Mouse (Mus musculus): Measurements from ENCODE around the gene Dennd6a. TPM values are rescaled to one million over a fixed set of nuclear protein-coding genes. Genes with fewer than 3 reads are reported as not detected.

Gene Dennd6a
- polyA plus RNA-seq, 1 experiment from 2014 or later = 10.8 TPM

GRCm38 (mm10) chr14:26576255-26576780 is 2.7 kb downstream of the Dennd6a start:
- Histone ChIP-seq H3K4me2 (no peak overlapping the region), H3K9me3 (replicated peaks) (no peaks in the 10 kb centered on the region), H3K27me3 (no peaks in the 10 kb centered on the region), H3K27ac (replicated peaks) (no peak overlapping the region), H3K4me1 (replicated peaks) (peaks cover 28% of the 10 kb centered on the region), H3K4me3 (replicated peaks) (no peak overlapping the region), H3K9ac (no peak overlapping the region), H3K36me3 (replicated peaks) (no peaks in the 10 kb centered on the region)
- WGBS (ENCODE audit: insufficient replicate concordance) = 61% methylated on average over 3 of the region's 3 CpGs
- no peak for ATAC-seq (ENCODE audit: insufficient read depth)

GRCm38 (mm10) chr14:26578791-26579191 is 5.1 kb downstream of the Dennd6a start:
- Histone ChIP-seq H3K27me3 (no peaks in the 10 kb centered on the region), H3K9ac (no peak overlapping the region), H3K4me1 (replicated peaks) (peaks cover 35% of the 10 kb centered on the region), H3K4me2 (peak overlapping the region; percentile 93), H3K36me3 (replicated peaks) (peaks cover 5% of the 10 kb centered on the region; the same call in 1 of the 2 replicates), H3K9me3 (replicated peaks) (no peaks in the 10 kb centered on the region), H3K27ac (replicated peaks) (peak overlapping the region; percentile 98), H3K4me3 (replicated peaks) (peak overlapping the region; percentile 94)
- WGBS (ENCODE audit: insufficient replicate concordance) = 18% methylated on average over 6 of the region's 6 CpGs
- peak; percentile 47 for ATAC-seq (ENCODE audit: insufficient read depth)

- Histone ChIP-seq H3K27me3 (no peaks in the 10 kb centered on the region), H3K36me3 (replicated peaks) (peaks cover 5% of the 10 kb centered on the region; the same call in 1 of the 2 replicates), H3K4me2 (peak overlapping the region; percentile 93), H3K9ac (peak overlapping the region; percentile 99), H3K27ac (replicated peaks) (peak overlapping the region; percentile 98), H3K9me3 (replicated peaks) (no peaks in the 10 kb centered on the region), H3K4me3 (replicated peaks) (peak overlapping the region; percentile 94), H3K4me1 (replicated peaks) (peaks cover 35% of the 10 kb centered on the region)
- ATAC-seq (ENCODE audit: insufficient read depth) = peak; percentile 95
- under 1% methylated on average over 79 of the region's 79 CpGs for WGBS (ENCODE audit: insufficient replicate concordance)
Measured at GRCm38 (mm10) chr14:26579346-26580343, 6.0 kb downstream of the Dennd6a start.

- H3K36me3 ChIP-seq (replicated peaks) = peaks cover 5% of the 10 kb centered on the region; the same call in 1 of the 2 replicates
- no peak overlapping the region for H3K27ac ChIP-seq (replicated peaks)
- WGBS (ENCODE audit: insufficient replicate concordance) = 74% methylated on average over 3 of the region's 3 CpGs
- H3K4me3 ChIP-seq (replicated peaks) = no peak overlapping the region
- H3K4me1 ChIP-seq (replicated peaks) = peaks cover 54% of the 10 kb centered on the region
- no peak overlapping the region for H3K4me2 ChIP-seq
- no peak for ATAC-seq (ENCODE audit: insufficient read depth)
- H3K9me3 ChIP-seq (replicated peaks) = no peaks in the 10 kb centered on the region
- no peak overlapping the region for H3K9ac ChIP-seq
- H3K27me3 ChIP-seq = no peaks in the 10 kb centered on the region
Measured at GRCm38 (mm10) chr14:26583645-26584044, 10.0 kb downstream of the Dennd6a start.

GRCm38 (mm10) chr14:26587116-26587515 is 13.5 kb downstream of the Dennd6a start:
- Histone ChIP-seq H3K27me3 (no peaks in the 10 kb centered on the region), H3K4me1 (replicated peaks) (peaks cover 41% of the 10 kb centered on the region), H3K4me2 (peak overlapping the region; percentile 26), H3K36me3 (replicated peaks) (peaks cover 1% of the 10 kb centered on the region; the same call in 1 of the 2 replicates), H3K4me3 (replicated peaks) (no peak overlapping the region), H3K9me3 (replicated peaks) (no peaks in the 10 kb centered on the region), H3K9ac (peak overlapping the region; percentile 22; the same call in 1 of the 2 replicates), H3K27ac (replicated peaks) (peak overlapping the region; percentile 74)
- peak; percentile 81 for ATAC-seq (ENCODE audit: insufficient read depth)

- H3K9ac ChIP-seq = no peak overlapping the region
- H3K36me3 ChIP-seq (replicated peaks) = no peaks in the 10 kb centered on the region
- no peaks in the 10 kb centered on the region for H3K9me3 ChIP-seq (replicated peaks)
- H3K27ac ChIP-seq (replicated peaks) = no peak overlapping the region
- H3K4me2 ChIP-seq = no peak overlapping the region
- ATAC-seq (ENCODE audit: insufficient read depth) = no peak
- no peaks in the 10 kb centered on the region for H3K27me3 ChIP-seq
- H3K4me3 ChIP-seq (replicated peaks) = no peak overlapping the region
- H3K4me1 ChIP-seq (replicated peaks) = peaks cover 58% of the 10 kb centered on the region
Measured at GRCm38 (mm10) chr14:26591353-26591752, 17.7 kb downstream of the Dennd6a start.

GRCm38 (mm10) chr14:26593281-26593895 is 19.7 kb downstream of the Dennd6a start:
- peak overlapping the region; percentile 82 for H3K27ac ChIP-seq (replicated peaks)
- H3K27me3 ChIP-seq = no peaks in the 10 kb centered on the region
- no peaks in the 10 kb centered on the region for H3K9me3 ChIP-seq (replicated peaks)
- H3K9ac ChIP-seq = no peak overlapping the region
- H3K4me1 ChIP-seq (replicated peaks) = peaks cover 52% of the 10 kb centered on the region
- H3K4me3 ChIP-seq (replicated peaks) = no peak overlapping the region
- no peak overlapping the region for H3K4me2 ChIP-seq
- H3K36me3 ChIP-seq (replicated peaks) = peaks cover 18% of the 10 kb centered on the region; the same call in 1 of the 2 replicates
- 11% methylated on average over 2 of the region's 2 CpGs for WGBS (ENCODE audit: insufficient replicate concordance)
- peak; percentile 30; the same call in 1 of the 2 replicates for ATAC-seq (ENCODE audit: insufficient read depth)

GRCm38 (mm10) chr14:26595167-26595566 is 21.5 kb downstream of the Dennd6a start:
- H3K36me3 ChIP-seq (replicated peaks) = peaks cover 33% of the 10 kb centered on the region
- WGBS (ENCODE audit: insufficient replicate concordance) = 17% methylated on average over 7 of the region's 7 CpGs
- peak; percentile 76 for ATAC-seq (ENCODE audit: insufficient read depth)
- H3K27me3 ChIP-seq = no peaks in the 10 kb centered on the region
- peak overlapping the region; percentile 82 for H3K27ac ChIP-seq (replicated peaks)
- H3K4me2 ChIP-seq = peak overlapping the region; percentile 42
- peaks cover 52% of the 10 kb centered on the region for H3K4me1 ChIP-seq (replicated peaks)
- H3K9ac ChIP-seq = no peak overlapping the region
- no peaks in the 10 kb centered on the region for H3K9me3 ChIP-seq (replicated peaks)
- no peak overlapping the region for H3K4me3 ChIP-seq (replicated peaks)

- Histone ChIP-seq H3K27me3 (no peaks in the 10 kb centered on the region), H3K4me3 (replicated peaks) (no peak overlapping the region), H3K36me3 (replicated peaks) (peaks cover 38% of the 10 kb centered on the region), H3K27ac (replicated peaks) (peak overlapping the region; percentile 82), H3K9me3 (replicated peaks) (no peaks in the 10 kb centered on the region), H3K9ac (peak overlapping the region; percentile 11; the same call in 1 of the 2 replicates), H3K4me2 (peak overlapping the region; percentile 42), H3K4me1 (replicated peaks) (peaks cover 52% of the 10 kb centered on the region)
- 10% methylated on average over 5 of the region's 5 CpGs for WGBS (ENCODE audit: insufficient replicate concordance)
- ATAC-seq (ENCODE audit: insufficient read depth) = peak; percentile 69
Measured at GRCm38 (mm10) chr14:26595695-26596365, 22.2 kb downstream of the Dennd6a start.

GRCm38 (mm10) chr14:26605354-26605753 is 31.7 kb downstream of the Dennd6a start:
- no peak overlapping the region for H3K4me2 ChIP-seq
- peaks cover 56% of the 10 kb centered on the region for H3K36me3 ChIP-seq (replicated peaks)
- no peak overlapping the region for H3K9ac ChIP-seq
- 85% methylated on average over 4 of the region's 4 CpGs for WGBS (ENCODE audit: insufficient replicate concordance)
- H3K4me1 ChIP-seq (replicated peaks) = no peaks in the 10 kb centered on the region; the same call in 1 of the 2 replicates
- H3K27ac ChIP-seq (replicated peaks) = no peak overlapping the region
- no peaks in the 10 kb centered on the region for H3K27me3 ChIP-seq
- no peak overlapping the region for H3K4me3 ChIP-seq (replicated peaks)
- no peaks in the 10 kb centered on the region for H3K9me3 ChIP-seq (replicated peaks)
- ATAC-seq (ENCODE audit: insufficient read depth) = no peak
